Mouse (Mus musculus): ENCODE measurements around the gene Slit1.

- TF ChIP-seq GATA1 (IDR thresholded peaks at IDR 0.05; ENCODE audit: borderline replicate concordance, low read length) (no peak), FLI1 (IDR thresholded peaks at IDR 0.05; ENCODE audit: low read length) (no peak)
Observed at GRCm38 (mm10) chr19:41734685-41735084, 8.8 kb downstream of the Slit1 start.

All from megakaryocyte, embryonic 14.5 days (primary cell).